Mouse (Mus musculus) brain, embryonic 14.5 days (tissue): Measurements from ENCODE around the gene Slc35f6.

Experiments used
- CTCF ChIP-seq: fragments of 200-500 bp; IDR thresholded peaks from 2 replicates; pipeline ENCODE4 v1.5.1; 2012; ENCODE audit warnings: inconsistent platforms, mild to moderate bottlenecking, moderate library complexity, borderline replicate concordance; ENCODE audit not compliant: insufficient read depth, insufficient read length; ENCODE audit errors: extremely low read depth
- POLR2A ChIP-seq: fragments of 200-500 bp; IDR thresholded peaks from 2 replicates; pipeline ENCODE4 v1.6.1; 2012; ENCODE audit warnings: mild to moderate bottlenecking, inconsistent platforms, borderline replicate concordance; ENCODE audit not compliant: poor library complexity, insufficient read depth, insufficient read length, severe bottlenecking; ENCODE audit errors: extremely low read depth

DNA sequence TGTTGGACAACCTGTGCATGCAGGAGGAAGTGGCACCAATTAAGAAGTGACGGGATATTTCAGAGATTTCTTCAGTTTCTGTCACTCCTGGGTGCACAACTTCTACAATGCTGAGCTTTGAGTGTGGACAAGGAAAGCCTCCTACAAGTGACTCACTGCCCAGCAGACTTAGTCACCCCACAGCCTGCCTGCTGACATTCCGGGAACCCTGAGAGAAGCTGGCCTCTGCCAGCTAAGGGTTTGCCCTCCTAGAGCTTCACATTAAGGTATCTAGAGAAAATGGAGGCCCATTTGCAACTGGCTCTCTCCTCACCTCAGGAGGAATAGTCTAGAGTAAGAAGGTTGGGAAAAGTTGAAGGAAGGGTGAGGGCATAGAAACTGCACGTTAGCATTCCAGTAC is 3.8 kb downstream of the Slc35f6 start:
- no peak for TF ChIP-seq CTCF
- no peak for TF ChIP-seq POLR2A
